Mouse (Mus musculus): ENCODE measurements around the gene Rhbdd3.
A peak's percentile ranks its signal among the peaks of the same experiment; 100 is the strongest.

Gene Rhbdd3

DNA sequence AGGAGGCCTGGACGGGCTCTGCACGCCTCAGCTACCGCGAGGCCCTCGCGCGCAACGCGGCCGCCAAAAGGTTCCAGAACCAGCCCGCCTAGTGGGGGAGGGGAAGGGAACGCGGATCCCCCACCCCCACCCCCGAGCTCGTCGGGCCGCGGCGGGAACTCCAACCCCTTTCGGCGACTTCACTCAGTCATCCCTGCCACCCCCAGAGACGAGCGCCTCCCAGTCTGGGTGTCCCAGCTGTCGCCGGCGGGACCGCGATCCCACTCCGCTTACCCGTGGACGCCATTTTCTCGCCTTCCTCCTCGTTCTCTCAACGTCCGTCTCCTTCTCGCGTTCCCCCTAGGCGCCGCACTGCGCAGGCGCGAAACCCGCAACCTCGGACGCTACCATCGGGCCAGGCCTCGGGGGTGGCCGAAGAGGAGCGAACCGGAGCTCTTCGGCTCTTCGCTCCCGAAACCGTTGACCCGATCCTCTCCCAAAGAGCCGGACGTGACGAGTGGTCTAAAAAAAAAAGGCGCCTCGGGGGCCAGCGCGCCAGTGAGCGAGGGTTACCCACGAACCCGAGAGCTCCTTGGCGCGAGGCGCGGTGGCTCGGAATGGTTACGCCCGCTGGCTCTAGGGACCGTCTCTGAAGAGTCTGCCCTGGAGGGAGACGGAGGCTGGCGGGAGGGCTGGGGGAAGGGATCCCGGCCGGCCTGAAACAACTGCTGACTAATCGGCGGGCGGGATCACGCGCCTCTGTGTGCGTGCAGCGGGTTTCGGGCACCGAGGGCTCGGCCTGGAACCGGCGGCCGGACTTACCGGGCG, at the start of gene Rhbdd3, which contains the start of gene Ewsr1:
Gene Rhbdd3, plus strand, starts transcription at position 191 of the 807 bp plus-strand sequence.
Gene Ewsr1, minus strand, starts transcription at position 531 of the 807 bp plus-strand sequence.
- DNase-seq, result peak; percentile 97

DNA sequence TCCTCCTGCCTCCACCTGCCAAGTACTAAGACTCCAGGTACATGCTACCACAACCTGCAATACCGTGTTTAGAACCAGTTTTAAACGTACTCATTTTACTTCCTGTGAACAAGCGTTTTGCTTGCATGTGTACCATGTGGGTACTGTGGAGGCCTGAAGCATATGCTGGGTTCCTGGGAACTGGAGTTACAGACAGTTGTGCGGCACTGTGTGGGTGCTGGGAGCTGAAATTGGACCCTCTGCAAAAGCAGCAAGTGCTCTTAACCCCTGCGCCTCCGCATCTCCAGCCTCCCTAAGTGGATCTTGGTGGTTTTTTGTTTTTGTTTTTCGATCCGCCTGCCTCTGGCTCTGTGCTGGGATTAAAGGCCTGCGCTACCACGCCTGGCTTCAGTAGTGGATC, 47.1 kb upstream of the Rhbdd3 start:
- no peak for DNase-seq

DNA sequence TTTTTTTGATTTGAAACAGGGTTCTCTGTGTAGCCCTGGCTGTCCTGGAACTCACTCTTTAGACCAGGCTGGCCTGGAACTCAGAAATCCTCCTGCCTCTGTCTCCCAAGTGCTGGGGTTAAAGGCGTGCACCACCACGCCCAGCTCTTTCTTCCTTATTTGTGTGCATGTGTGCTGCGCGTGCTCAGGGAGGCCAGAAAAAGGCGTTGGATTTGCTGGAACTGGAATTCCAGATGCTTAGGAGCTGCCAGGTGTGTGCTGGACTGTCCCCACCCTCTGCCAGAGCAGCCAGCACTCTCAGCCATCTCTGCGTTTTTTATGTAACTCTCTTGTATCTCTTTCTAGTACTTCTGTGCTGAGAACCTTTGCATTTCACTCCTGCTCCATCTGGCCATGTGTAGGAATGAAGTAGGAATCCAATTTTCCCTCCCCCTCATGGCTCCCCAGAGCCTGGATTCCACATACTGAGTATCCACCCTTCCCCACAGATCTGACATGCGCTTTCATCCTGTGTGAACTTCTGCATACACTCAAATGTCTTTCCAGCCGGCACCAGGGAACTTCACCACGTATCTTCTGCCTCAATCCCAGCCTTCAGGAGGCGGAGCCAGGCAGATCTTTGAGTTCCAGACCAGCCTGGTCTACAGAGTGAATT, 46.4 kb upstream of the Rhbdd3 start:
- no peak for DNase-seq

GRCm38 (mm10) chr11:5054151-5054550, 44.6 kb upstream of the Rhbdd3 start:
- no peak for DNase-seq

DNA sequence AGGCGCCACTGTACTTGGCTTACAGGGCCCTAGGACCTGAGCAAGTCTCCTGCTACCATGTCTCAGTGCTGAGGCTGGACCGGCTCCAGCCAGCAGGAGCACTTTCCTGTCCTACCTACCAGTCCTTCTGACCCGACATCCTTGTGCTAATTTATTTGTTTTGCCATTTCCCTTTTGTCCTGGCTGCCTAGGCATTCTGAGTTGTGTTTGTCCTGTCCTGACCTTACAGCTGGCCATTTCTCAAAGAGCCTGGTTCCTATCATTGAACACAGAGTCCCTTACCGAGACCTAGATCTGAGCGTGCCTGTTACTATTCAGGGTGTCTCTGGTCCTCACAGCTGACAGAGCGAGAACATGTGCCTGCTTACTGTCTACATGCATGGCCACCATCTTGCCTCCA, 43.9 kb upstream of the Rhbdd3 start:
- no peak for DNase-seq

- DNase-seq, result peak; percentile 12
These were observed 42.5 kb upstream of the Rhbdd3 start for GRCm38 (mm10) chr11:5055945-5056938.

GRCm38 (mm10) chr11:5057064-5057463, 41.7 kb upstream of the Rhbdd3 start:
- DNase-seq, result peak; percentile 30

DNA sequence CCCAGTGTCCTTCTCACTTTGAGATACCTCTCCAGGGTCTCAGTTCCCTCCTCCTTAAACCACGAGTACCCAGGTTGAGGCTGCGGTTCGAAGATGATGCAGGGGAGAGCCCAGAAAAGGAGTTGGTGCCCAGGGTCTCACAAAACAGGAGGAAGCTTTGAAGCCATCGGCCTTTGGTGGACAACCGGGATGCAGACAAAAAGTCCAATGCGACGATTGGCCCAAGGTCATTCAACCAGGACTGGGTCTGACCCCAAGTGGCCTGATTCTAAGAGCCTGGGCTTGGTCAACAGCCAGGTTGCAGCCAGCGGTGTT, 41.2 kb upstream of the Rhbdd3 start:
- no peak for DNase-seq

GRCm38 (mm10) chr11:5057856-5058641, 40.7 kb upstream of the Rhbdd3 start, which contains the start of gene Rasl10a:
TSS of gene Rasl10a (plus strand) at chr11:5058128.
- peak; percentile 39 for DNase-seq

DNA sequence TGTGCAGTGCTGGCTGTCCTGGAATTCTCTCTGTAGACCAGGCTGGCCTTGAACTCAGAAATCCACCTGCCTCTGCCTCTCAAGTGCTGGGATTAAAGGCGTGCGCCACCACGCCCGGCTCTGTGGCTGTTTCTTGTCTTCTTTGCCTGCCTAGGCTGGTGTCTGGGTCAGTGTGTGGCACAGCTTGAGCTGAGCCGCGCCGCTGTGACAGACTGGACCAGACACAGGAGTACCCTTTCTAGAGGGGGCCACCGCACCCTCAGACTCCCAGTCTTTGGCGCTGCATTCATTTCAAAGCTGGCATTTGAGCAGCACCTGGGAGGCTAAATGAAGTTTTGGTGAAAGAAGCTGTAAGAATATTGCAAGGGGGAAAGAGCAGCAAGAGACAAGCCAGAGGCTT, 39.9 kb upstream of the Rhbdd3 start:
- peak; percentile 17 for DNase-seq

DNA sequence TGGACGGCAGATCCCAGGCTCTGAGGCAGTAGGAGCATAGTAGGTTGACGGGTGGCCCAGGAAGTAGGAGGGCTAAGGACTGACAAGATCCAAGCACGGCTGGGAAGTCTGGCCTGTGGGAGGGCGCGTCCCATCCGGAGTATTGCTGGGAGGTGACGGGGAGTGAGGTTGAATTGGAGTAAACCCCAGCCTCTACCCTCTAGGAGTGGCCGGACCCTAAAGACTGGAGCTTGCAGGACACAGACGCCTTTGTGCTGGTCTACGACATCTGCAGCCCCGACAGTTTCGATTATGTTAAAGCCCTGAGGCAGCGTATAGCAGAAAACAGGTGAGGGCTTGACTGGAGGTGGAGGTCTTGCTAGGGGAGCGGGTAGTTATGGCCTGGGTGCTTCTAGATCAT, 39.5 kb upstream of the Rhbdd3 start:
- peak; percentile 22 for DNase-seq

DNA sequence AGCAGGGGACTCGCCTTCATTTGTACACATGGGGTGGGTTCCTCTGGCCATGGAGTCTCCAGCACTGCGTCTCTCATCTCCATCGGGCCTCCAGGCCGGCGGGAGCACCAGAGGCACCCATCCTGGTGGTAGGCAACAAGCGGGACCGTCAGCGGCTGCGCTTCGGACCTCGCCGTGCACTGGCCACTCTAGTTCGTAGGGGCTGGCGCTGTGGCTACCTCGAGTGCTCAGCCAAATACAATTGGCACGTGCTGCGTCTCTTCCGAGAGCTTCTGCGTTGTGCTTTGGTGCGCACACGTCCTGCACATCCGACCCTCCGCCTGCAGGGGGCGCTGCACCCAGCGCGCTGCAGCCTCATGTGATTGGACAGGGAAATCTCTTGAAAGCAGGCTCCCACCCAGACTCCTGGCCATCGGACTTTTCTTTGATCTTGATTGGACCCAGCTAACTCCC, 39.0 kb upstream of the Rhbdd3 start:
- DNase-seq, result peak; percentile 48

DNA sequence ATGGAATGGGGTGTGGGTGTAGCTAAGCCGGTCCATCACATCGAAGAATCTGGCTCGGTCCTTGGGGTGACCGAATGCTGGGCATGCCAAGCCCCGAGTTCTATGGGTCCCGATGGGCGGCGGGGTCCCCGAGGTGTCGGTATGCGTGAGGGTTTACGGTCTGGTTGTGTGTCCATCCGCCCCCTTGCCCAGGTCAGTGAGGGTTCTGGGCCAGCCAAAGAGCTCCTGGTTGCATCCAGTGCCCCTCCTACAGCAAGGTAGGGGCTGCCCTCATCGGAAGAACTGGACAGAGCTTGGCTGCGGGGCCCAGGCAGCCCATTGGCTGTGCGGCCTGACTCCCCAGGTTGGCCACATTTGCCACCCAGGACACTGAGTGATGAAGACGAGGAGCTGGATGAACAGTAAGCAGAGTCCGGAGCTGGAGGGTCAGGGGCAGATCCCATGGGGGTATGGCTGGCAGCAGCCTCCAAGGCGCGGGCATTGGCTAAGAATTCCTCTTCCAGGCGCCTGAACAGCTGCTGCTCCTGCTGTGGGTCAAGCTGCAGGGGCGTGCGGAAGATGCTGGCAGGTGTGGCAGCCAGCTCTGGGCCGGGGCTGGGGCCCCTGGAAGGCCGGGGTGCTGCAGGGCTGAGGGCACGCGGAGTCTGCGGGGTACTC, 37.8 kb upstream of the Rhbdd3 start:
- DNase-seq, result peak; percentile 41

GRCm38 (mm10) chr11:5061413-5062139, 37.1 kb upstream of the Rhbdd3 start:
- DNase-seq, result peak; percentile 77

DNA sequence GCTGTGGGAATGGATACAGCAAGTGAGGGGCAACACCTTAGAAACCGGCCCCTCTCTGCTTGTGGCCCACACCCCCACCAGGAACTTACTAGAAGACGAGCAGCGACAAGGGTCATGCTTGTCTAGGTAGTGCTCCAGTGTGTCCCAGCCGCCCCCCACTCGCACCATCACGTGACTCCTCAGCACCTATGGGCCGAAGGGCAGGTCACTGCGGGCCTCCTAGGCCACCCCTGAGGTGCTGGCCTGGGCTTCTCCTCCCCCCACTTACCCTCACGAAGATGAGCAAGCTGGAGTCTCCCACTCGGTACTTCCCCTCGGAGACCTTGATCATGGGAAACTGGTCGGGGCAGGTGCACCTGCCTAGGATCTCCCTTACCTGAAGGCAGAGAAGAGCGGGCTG, 36.4 kb upstream of the Rhbdd3 start:
- DNase-seq, result no peak

- no peak for DNase-seq
These were observed 35.7 kb upstream of the Rhbdd3 start for GRCm38 (mm10) chr11:5062860-5063505.

GRCm38 (mm10) chr11:5063561-5064281, 35.0 kb upstream of the Rhbdd3 start:
- peak; percentile 59 for DNase-seq

DNA sequence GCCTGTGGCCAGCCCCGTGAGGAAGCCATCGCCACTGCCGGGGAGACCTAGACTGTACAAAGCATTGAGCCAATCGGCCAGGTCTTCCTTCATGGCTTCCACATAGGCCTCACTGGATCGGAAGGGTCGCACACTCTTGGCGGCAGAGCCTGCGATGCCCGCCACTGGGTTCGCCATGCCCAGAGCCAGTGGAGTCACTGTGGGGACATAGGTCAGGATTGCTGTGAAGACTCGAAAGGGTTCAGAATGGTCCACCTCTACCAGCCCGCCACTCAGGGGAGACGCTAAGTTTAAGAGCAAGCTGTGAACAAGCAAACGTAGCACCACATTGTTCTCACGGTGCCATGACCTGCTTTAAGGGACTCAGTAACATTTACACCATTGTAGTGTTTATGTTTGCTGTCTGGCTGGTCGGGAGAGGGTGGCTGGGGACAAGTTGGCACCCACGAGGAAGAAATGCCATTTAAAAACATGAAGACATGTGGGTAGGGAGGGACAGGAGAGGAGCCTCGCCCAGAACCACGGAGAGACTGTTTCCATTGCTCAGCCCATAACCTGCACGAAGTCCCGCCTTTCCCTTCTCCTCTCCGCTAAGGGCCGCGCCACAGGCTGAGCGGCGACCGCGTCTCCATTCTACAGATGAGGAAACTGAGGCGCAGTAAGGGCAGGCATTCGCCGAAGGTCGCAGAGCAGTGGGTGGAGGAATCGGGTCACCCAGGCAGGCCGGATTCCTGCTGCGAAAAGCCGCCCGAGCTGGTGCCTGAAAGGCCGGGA, 34.3 kb upstream of the Rhbdd3 start:
- no peak for DNase-seq

Measured in cerebellum, adult 9-11 months (tissue).